Mouse (Mus musculus) lung, adult 2 months (tissue): Measurements from ENCODE around the gene Mcat.
"Not testable (repeated sequence)": the region's sequence is repeated elsewhere in the genome, so short reads cannot be mapped to it uniquely, and the experiment has no call there.

Experiments used
- CTCF ChIP-seq: fragments of 200-500 bp; IDR thresholded peaks from 2 replicates; pipeline ENCODE4 v1.5.1; 2011; ENCODE audit warnings: mild to moderate bottlenecking, low read length, control low read depth; ENCODE audit not compliant: insufficient read depth
- POLR2A ChIP-seq: fragments of 200-500 bp; IDR thresholded peaks from 2 replicates; pipeline ENCODE4 v1.6.1; 2011; ENCODE audit warnings: low read depth, mild to moderate bottlenecking, control low read depth, low read length, borderline replicate concordance; ENCODE audit errors: extremely low read depth

DNA sequence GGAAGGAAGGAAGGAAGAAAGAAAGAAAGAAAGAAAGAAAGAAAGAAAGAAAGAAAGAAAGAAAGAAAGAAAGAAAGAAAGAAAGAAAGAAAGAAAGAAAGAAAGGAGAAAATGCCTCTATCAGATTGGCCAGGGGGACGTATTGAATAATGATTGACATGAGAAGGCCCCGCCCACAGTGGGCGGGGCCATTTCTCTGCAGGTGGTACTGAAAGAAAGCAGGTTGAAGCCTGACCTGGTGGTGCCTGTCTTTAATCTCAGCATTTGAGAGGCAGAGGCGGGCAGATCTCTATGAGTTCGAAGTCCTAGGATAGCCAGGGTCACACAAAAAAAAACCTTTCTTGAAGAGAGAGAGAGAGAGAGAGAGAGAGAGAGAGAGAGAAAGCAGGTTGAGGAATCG lies 62.1 kb downstream of the Mcat start:
- TF ChIP-seq POLR2A, CTCF: not testable (repeated sequence)
